ENCODE assay signal across 28 mouse cellular contexts in the genomic region with DNA sequence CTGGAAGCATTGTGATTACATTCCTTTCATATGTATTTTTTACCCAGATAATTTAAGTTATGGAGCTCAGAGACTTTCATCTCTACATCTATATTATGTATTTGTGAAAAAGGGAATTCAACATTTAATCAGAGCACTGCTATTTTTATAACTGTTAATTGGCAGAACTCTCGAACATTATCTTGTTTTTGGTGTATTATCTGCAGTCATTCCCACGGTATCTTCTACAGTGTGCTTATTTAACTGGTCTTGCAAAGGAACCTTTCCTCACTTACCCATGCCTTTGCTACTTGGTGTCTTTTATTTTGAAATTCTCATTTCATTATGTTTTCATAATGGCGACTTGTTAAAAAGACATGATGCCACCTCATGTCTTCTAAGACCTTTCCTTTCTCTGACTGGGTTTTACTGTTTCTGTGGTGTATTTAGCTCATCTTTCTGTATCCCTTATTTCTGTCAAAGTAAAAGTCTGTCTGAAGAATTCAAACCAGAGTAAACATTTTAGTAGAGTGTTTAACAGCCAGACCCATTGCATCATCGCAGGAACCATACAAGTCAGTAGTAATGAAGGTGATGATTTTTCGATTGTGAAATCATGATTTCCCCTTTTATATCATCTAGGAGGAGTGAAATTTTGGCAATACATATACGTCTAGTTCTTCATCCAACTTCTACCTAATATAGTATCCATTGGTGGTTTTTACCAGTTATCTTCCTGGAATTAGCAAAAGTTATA. TPM values are rescaled to one million over a fixed set of nuclear protein-coding genes. Genes with fewer than 3 reads are reported as not detected.
DNase-seq lines count a peak whose midpoint lies in the region; ATAC-seq and TF ChIP-seq lines count a peak whose summit lies in the region.
"Had no signal": no experiment of that assay in that cellular context is flagged by ENCODE, and none has a peak within 500 bp of the region (broad histone marks: within the 10 kb centered on the region; RNA-seq: fewer than 3 reads in every experiment).

No protein-coding gene starts in this region.

- intact Hi-C loops in gastrocnemius, adult 2 months (cut with DNase I): no loop called here

- peak overlapping the region; percentile 50; the same call in 1 of the 2 replicates for H3K27ac ChIP-seq in gastrocnemius, adult 2 months
- H3K27ac ChIP-seq in lung, postnatal 0 days (ENCODE audit: low read length): no peak overlapping the region
- H3K27ac ChIP-seq in hindbrain, embryonic 13.5 days: no peak overlapping the region
- H3K27ac ChIP-seq: forebrain, embryonic 13.5 days; heart, embryonic 10.5 days; hindbrain, embryonic 14.5 days; liver, embryonic 12.5 days had no signal

- H3K36me3 ChIP-seq in lung, postnatal 0 days (ENCODE audit: insufficient read depth, low read length): no peaks in the 10 kb centered on the region
- peaks cover 3% of the 10 kb centered on the region; the same call in 1 of the 2 replicates for H3K36me3 ChIP-seq in hindbrain, embryonic 13.5 days
- H3K36me3 ChIP-seq: liver, embryonic 12.5 days had no signal

- H3K9ac ChIP-seq in lung, postnatal 0 days (replicated peaks; ENCODE audit: low read depth): no peak overlapping the region
- no peak overlapping the region for H3K9ac ChIP-seq in hindbrain, embryonic 13.5 days
- H3K9ac ChIP-seq: embryonic facial prominence, embryonic 15.5 days; forebrain, embryonic 13.5 days; heart, embryonic 15.5 days; hindbrain, embryonic 14.5 days; limb, embryonic 12.5 days; liver, embryonic 12.5 days; liver, postnatal 0 days had no signal

- H3K4me3 ChIP-seq in gastrocnemius, adult 2 months: no peak overlapping the region
- H3K4me3 ChIP-seq in lung, postnatal 0 days (ENCODE audit: low read depth, low read length): no peak overlapping the region
- H3K4me3 ChIP-seq in hindbrain, embryonic 13.5 days: no peak overlapping the region
- H3K4me3 ChIP-seq: embryonic facial prominence, embryonic 15.5 days; forebrain, embryonic 13.5 days; heart, embryonic 10.5 days; heart, embryonic 15.5 days; limb, embryonic 12.5 days; liver, embryonic 12.5 days had no signal

- no peak overlapping the region for H3K4me2 ChIP-seq in lung, postnatal 0 days (replicated peaks; ENCODE audit: low read depth, low read length)
- no peak overlapping the region for H3K4me2 ChIP-seq in hindbrain, embryonic 13.5 days
- H3K4me2 ChIP-seq: embryonic facial prominence, embryonic 15.5 days; forebrain, embryonic 13.5 days; hindbrain, embryonic 14.5 days; limb, embryonic 12.5 days; liver, embryonic 12.5 days had no signal

- H3K4me1 ChIP-seq in lung, postnatal 0 days (ENCODE audit: insufficient read depth, low read depth, low read length): no peaks in the 10 kb centered on the region
- no peaks in the 10 kb centered on the region; the same call in 1 of the 2 replicates for H3K4me1 ChIP-seq in hindbrain, embryonic 13.5 days (replicated peaks)

- DNase-seq in gastrocnemius, adult 2 months: no peak
- no peak for DNase-seq in gastrocnemius, adult 18-20 months (ENCODE audit: low spot score)
- DNase-seq in lung, postnatal 0 days (ENCODE audit: low spot score): peak; percentile 63
- DNase-seq in lung, postnatal 14 days: no peak
- DNase-seq in adrenal gland, postnatal 25 days: no peak
- DNase-seq: adrenal gland, postnatal 10 days; cerebellum, adult 11 months; cerebellum, adult 9-10 months; heart, postnatal 36 days; kidney, postnatal 14 days; layer of hippocampus, adult 9-11 months; liver, postnatal 0 days; midbrain, embryonic 14.5 days; spleen, adult 18-20 months; thymus, postnatal 36 days had no signal

- no peaks in the 10 kb centered on the region for H3K27me3 ChIP-seq in lung, postnatal 0 days (replicated peaks; ENCODE audit: insufficient read depth, low read length)
- no peaks in the 10 kb centered on the region for H3K27me3 ChIP-seq in hindbrain, embryonic 13.5 days
- H3K27me3 ChIP-seq: embryonic facial prominence, embryonic 15.5 days; forebrain, embryonic 13.5 days; heart, embryonic 15.5 days; limb, embryonic 12.5 days; liver, embryonic 12.5 days had no signal

- TF ChIP-seq CTCF in gastrocnemius, adult 2 months (IDR thresholded peaks at IDR 0.05): no peak
- no peak for TF ChIP-seq CTCF in lung, postnatal 0 days (IDR thresholded peaks at IDR 0.05)

- WGBS in lung, postnatal 0 days: 55% methylated on average over 6 of the region's 6 CpGs
- 93% methylated on average over 6 of the region's 6 CpGs for WGBS in hindbrain, embryonic 13.5 days

- peak; percentile 32; the same call in 1 of the 2 replicates for ATAC-seq in lung, postnatal 0 days
- peak; percentile 58 for ATAC-seq in common myeloid progenitor, adult 5-6 weeks (replicated peaks; ENCODE audit: low read depth, poor library complexity, severe bottlenecking)
- ATAC-seq in monocyte, adult 5-6 weeks (replicated peaks; ENCODE audit: insufficient number of reproducible peaks, low FRiP score, low TSS enrichment, poor library complexity, severe bottlenecking): 0 out of 2 replicates have a peak, but pooled peaks have one; percentile 40
- ATAC-seq in hindbrain, embryonic 13.5 days (ENCODE audit: low FRiP score): no peak
- ATAC-seq: activated CD4-positive, CD25-positive, alpha-beta regulatory T cell, adult 4 months; CD4-positive, CD25-positive, alpha-beta regulatory T cell, adult 4 months; forebrain, embryonic 13.5 days; intestine, postnatal 0 days; liver, embryonic 12.5 days; liver, postnatal 0 days had no signal

- no peaks in the 10 kb centered on the region for H3K9me3 ChIP-seq in lung, postnatal 0 days (ENCODE audit: low read length)
- no peaks in the 10 kb centered on the region for H3K9me3 ChIP-seq in hindbrain, embryonic 13.5 days
- H3K9me3 ChIP-seq: embryonic facial prominence, embryonic 15.5 days; forebrain, embryonic 13.5 days; heart, embryonic 10.5 days; heart, embryonic 15.5 days; limb, embryonic 12.5 days; liver, embryonic 12.5 days had no signal

- no peak for TF ChIP-seq EP300 in lung, postnatal 0 days (IDR thresholded peaks at IDR 0.05)

RNA-seq across cellular contexts. Expression of a gene that starts 21.3 kb away (rescaled TPM):
- 10 to 100 TPM; 25.3 to 31.4 TPM for total RNA-seq in gastrocnemius, adult 2 months (2021)
- total RNA-seq in gastrocnemius, adult 18-20 months (2021): 10 to 100 TPM; 21.9 to 29.9 TPM
- 48.2 and 54.2 TPM in 2 replicates for polyA plus RNA-seq in lung, postnatal 0 days (2015; fragmentation: Nextera tagmentation; extraction: Ambion mirVana)
- total RNA-seq in common myeloid progenitor, adult 5-6 weeks (2017): 27.3 and 35.8 TPM in 2 replicates
- 77.6 to 105 TPM (median 100 TPM) in 3 replicates for total RNA-seq in monocyte, adult 5-6 weeks (2017)
- 70.7 and 82.6 TPM in 2 replicates for total RNA-seq in adrenal gland, postnatal 25 days (2021)
- polyA plus RNA-seq in hindbrain, embryonic 13.5 days (2015; fragmentation: Nextera tagmentation; extraction: Ambion mirVana): 23.7 and 24.9 TPM in 2 replicates
